Mouse (Mus musculus) heart, postnatal 36 days (tissue): Measurements from ENCODE around the gene Rps29. TPM values are rescaled to one million over a fixed set of nuclear protein-coding genes. Genes with fewer than 3 reads are reported as not detected.

Experiments
- DNase-seq, 2 experiments: peaks; one replicate each; pipeline ENCODE4 v3.0.0; 2021 to 2022
- intact Hi-C: fragments of 180-260 bp; cut with DNase I; formaldehyde crosslinking; loops from one replicate; pipeline ENCODE4 v1.15.1; 2025
- microRNA-seq, 2 experiments: library from miRNA; unstranded; fragments of <30 nt; microRNA quantifications; one replicate each; pipeline ENCODE4 v1.2.0; 2021; ENCODE audit warnings: borderline number of aligned reads in 2 of 2
- total RNA-seq, 2 experiments: library from RNA; stranded (reverse); gene quantifications; 2 replicates each; pipeline ENCODE4 v1.2.3; 2021

The Rps29 gene
- total RNA-seq, 2 experiments from 2014 or later: 1,412 to 1,495 TPM

DNA sequence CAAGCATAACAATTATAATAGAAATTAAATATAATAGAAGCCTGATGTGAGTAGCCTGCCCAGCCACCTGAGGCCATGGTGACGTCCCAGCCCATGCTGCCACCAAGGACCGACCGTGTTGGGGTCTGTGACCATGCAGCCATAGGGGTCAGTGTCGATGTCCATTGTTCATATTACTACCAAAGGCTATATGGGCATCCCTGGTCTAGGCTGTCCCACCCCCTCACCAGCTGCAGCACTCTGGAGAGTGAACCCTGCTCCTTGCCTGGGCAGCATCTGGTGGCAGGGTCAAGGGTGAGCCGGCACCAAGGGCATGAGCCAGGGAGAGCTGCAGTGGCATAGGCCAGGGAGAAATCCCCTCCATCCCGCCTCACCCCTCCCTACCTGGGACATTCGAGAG lies 19.1 kb downstream of the Rps29 start:
- DNase-seq: no peak
- intact Hi-C loops: no loop called here

GRCm38 (mm10) chr12:69139201-69139600 lies 19.8 kb downstream of the Rps29 start:
- intact Hi-C loops: no loop called here
- DNase-seq: no peak

- peak; percentile 14 to 44 for DNase-seq
- intact Hi-C loops: no loop called here
Observed at GRCm38 (mm10) chr12:69131981-69132380, 27.0 kb downstream of the Rps29 start.

DNA sequence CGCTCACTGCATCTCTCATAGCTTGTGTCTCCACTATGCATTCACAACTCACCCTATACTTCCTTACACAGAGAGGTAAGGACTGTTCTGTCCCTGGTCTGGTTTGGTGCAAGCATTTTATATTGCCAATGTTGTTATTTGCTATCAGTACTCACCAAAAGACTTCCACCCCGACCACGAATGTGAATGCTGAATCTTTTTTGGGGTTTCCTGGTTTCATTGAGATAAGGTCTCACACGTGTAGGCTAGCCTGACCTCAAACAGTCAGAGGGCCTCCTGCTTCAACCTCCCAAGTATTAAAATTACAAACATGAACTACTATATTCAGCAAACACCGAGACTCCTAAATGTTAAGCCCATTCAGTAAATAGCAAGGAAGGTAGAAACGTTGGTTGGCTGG lies 27.7 kb downstream of the Rps29 start:
- no peak for DNase-seq
- intact Hi-C loops: no loop called here

- intact Hi-C loops: no loop called here
- DNase-seq: no peak
Observed at GRCm38 (mm10) chr12:69130486-69130885, 28.5 kb downstream of the Rps29 start.

GRCm38 (mm10) chr12:69129634-69130310 lies 29.2 kb downstream of the Rps29 start:
- no peak for DNase-seq
- intact Hi-C loops: no loop called here

- no peak for DNase-seq
- intact Hi-C loops: no loop called here
Observed at GRCm38 (mm10) chr12:69127626-69128025, 31.4 kb downstream of the Rps29 start.

DNA sequence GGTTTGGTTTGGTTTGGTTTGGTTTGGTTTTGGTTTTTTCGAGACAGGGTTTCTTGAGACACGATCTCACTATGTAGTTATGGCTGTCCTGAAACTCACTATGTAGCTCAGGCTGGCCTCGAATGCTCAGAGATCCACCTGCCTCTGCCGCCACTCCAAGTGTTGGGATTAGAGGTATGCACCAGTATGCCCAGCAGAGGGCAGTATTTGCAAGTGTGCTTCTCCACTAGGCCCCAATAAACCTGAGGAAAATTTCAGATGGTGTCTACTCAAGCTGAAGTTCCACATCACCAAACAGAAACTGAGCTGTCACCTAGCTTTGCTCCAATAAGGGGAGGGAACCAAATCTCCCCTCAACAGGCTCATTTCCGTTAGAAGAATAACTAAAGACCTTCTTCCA lies 31.8 kb downstream of the Rps29 start:
- DNase-seq: peak; percentile 5 to 26

DNA sequence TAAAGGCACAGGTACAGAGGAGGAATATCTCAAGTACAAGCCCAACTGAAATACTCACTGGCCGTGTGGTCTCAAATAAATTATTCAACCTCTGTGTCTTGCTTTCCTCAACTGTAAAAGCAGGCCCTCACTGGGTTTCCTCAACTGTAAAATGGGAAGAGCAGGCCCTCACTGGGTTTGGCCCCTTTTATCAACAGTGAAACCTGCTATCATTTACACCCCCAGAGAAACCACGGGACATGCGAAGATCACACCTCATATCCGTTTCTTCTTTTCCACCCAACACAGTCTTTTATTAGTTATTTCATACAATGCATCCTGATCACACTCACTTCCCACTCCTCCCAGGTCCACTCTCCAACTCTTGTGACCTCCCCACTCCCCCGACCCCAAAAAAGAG lies 33.9 kb downstream of the Rps29 start:
- DNase-seq: no peak
- intact Hi-C loops: no loop called here

More for the DNA sequence above, 31.8 kb downstream of the Rps29 start:
- intact Hi-C loops: no loop called here

GRCm38 (mm10) chr12:69122801-69123200 lies 36.2 kb downstream of the Rps29 start:
- intact Hi-C loops: no loop called here
- no peak for DNase-seq

DNA sequence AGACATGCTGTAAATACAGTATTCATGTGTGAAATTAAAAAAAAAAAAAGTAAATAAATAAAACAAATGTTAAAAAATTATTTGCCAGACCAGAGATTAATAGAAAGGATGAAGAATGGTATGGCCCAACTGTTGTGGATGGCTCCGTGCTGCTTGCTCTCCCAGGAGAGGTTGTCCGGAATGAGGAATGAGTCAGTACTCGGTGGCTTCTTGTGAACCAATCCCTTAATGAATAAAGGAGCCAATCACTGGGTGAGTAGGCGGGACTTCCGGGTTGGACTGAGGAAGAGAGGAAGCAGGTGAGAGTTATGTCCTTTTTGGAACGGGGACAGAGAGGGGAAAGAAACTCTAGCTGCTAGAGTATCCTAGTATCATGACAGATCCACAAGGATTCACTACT lies 39.1 kb downstream of the Rps29 start:
- intact Hi-C loops: no loop called here

More for the DNA sequence above, 39.1 kb downstream of the Rps29 start:
- no peak for DNase-seq

Small RNAs within 50 kb of the gene (microRNA-seq; reads per million reads assigned to microRNA genes)
- gene Gm47287 (0 reads per million in 2 experiments), gene Gm47295 (2.0 to 2.2 reads per million in 2 experiments)

Other genes starting within 250 kb of the Rps29 start
- gene Lrr1, start 9.6 kb upstream of the Rps29 start, total RNA-seq: not detected
- gene Rpl36al, start 24.9 kb upstream of the Rps29 start, total RNA-seq: 100 to 1,000 TPM; 206 to 211 TPM
- gene Mgat2, start 25.0 kb upstream of the Rps29 start, total RNA-seq: 10 to 100 TPM; 18.8 to 20.6 TPM
- gene Gm49383, start 37.9 kb upstream of the Rps29 start, total RNA-seq: 1 to 10 TPM; 2.6 to 3.6 TPM
- under 1 TPM; 0.41 to 0.83 TPM for gene Dnaaf2, start 39.2 kb upstream of the Rps29 start, total RNA-seq
- 1 to 10 TPM; 2.5 to 2.8 TPM for gene Gm49384, start 45.1 kb upstream of the Rps29 start, total RNA-seq
- under 1 TPM; 0.64 to 0.98 TPM for gene Pole2, start 69.0 kb upstream of the Rps29 start, total RNA-seq
- gene Klhdc1, start 82.0 kb upstream of the Rps29 start, total RNA-seq: 10 to 100 TPM; 35.7 to 37.2 TPM
- gene Klhdc2, start 137.5 kb upstream of the Rps29 start, total RNA-seq: 100 to 1,000 TPM; 105 to 110 TPM
- 10 to 100 TPM; 22.3 to 24.1 TPM for gene Nemf, start 198.0 kb upstream of the Rps29 start, total RNA-seq
- gene Arf6, start 213.0 kb upstream of the Rps29 start, total RNA-seq: 10 to 100 TPM; 37.2 to 39.8 TPM
- not detected for gene Gm9887, start 213.3 kb upstream of the Rps29 start, total RNA-seq